Mouse (Mus musculus) gonadal fat pad, adult 2 months (tissue): ENCODE data around the gene Olfr896-ps1. TPM values are rescaled to one million over a fixed set of nuclear protein-coding genes. Genes with fewer than 3 reads are reported as not detected.

Experiments
- DNase-seq: peaks from one replicate; pipeline ENCODE4 v3.0.0-alpha.2; 2012; ENCODE audit warnings: low read depth
- polyA plus RNA-seq: library from polyadenylated mRNA; depleted of rRNA; stranded (reverse); fragments of >200 nt; gene quantifications from 2 replicates; pipeline ENCODE4 v1.2.3, GENCODE M21; 2012; rRNA removed

The Olfr896-ps1 gene
- not detected in 2 replicates for polyA plus RNA-seq

- DNase-seq, result no peak
Measured at GRCm38 (mm10) chr9:38290807-38291206, at the start of gene Olfr896-ps1. Gene Olfr896-ps1, plus strand, starts transcription at chr9:38291107.

DNA sequence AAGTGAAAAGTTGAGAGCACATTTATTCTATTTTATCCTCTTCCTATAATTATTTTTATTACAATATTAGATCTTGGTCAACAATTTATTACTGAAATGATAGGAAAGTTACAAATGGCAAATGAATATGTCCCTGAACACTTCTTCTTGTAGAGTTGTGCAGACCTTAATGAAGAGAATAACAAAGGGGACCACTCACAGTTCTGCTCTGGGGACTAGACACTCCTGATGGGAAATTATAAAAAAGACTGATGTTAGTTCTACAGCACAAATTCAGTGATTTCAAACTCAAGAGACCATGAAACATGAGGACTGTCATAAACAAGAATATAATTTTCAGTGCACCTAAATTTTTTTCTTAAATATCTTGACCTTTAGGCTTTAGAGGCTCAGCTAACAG is 38.4 kb upstream of the Olfr896-ps1 start, which contains the start of gene Olfr143:
TSS of gene Olfr143 (plus strand) at position 301 of the 400 bp plus-strand sequence.
- DNase-seq, result no peak

GRCm38 (mm10) chr9:38267551-38267950 is 23.4 kb upstream of the Olfr896-ps1 start, which contains the start of gene Olfr895:
Gene Olfr895, plus strand, starts transcription at chr9:38267851.
- no peak for DNase-seq

- DNase-seq, result no peak
Measured at GRCm38 (mm10) chr9:38328760-38329159, 37.9 kb downstream of the Olfr896-ps1 start, which contains the start of gene Olfr25. Gene Olfr25, plus strand, starts transcription at chr9:38329060.

Other genes starting within 250 kb of the Olfr896-ps1 start
- not detected in 2 replicates for gene Olfr884, start 244.6 kb upstream of the Olfr896-ps1 start, polyA plus RNA-seq
- gene Olfr885, start 229.8 kb upstream of the Olfr896-ps1 start, polyA plus RNA-seq, result not detected in 2 replicates
- not detected in 2 replicates for gene Olfr887, start 207.0 kb upstream of the Olfr896-ps1 start, polyA plus RNA-seq
- not detected in 2 replicates for gene Olfr888, start 183.0 kb upstream of the Olfr896-ps1 start, polyA plus RNA-seq
- not detected in 2 replicates for gene Olfr889, start 175.9 kb upstream of the Olfr896-ps1 start, polyA plus RNA-seq
- gene Olfr890, start 148.6 kb upstream of the Olfr896-ps1 start, polyA plus RNA-seq, result not detected in 2 replicates
- gene Olfr891, start 110.3 kb upstream of the Olfr896-ps1 start, polyA plus RNA-seq, result not detected in 2 replicates
- not detected in 2 replicates for gene Olfr893, start 82.7 kb upstream of the Olfr896-ps1 start, polyA plus RNA-seq
- not detected in 2 replicates for gene Olfr894, start 73.1 kb upstream of the Olfr896-ps1 start, polyA plus RNA-seq
- not detected in 2 replicates for gene Olfr143, start 38.3 kb upstream of the Olfr896-ps1 start, polyA plus RNA-seq
- gene Olfr895, start 23.3 kb upstream of the Olfr896-ps1 start, polyA plus RNA-seq, result not detected in 2 replicates
- not detected in 2 replicates for gene Olfr25, start 38.0 kb downstream of the Olfr896-ps1 start, polyA plus RNA-seq
- gene Olfr898, start 57.3 kb downstream of the Olfr896-ps1 start, polyA plus RNA-seq, result not detected in 2 replicates
- not detected in 2 replicates for gene Olfr250, start 75.8 kb downstream of the Olfr896-ps1 start, polyA plus RNA-seq
- gene Olfr251, start 86.0 kb downstream of the Olfr896-ps1 start, polyA plus RNA-seq, result not detected in 2 replicates
- not detected in 2 replicates for gene Olfr147, start 110.6 kb downstream of the Olfr896-ps1 start, polyA plus RNA-seq
- not detected in 2 replicates for gene Olfr901, start 138.3 kb downstream of the Olfr896-ps1 start, polyA plus RNA-seq
- not detected in 2 replicates for gene Olfr902, start 156.5 kb downstream of the Olfr896-ps1 start, polyA plus RNA-seq
- not detected in 2 replicates for gene Olfr904, start 172.0 kb downstream of the Olfr896-ps1 start, polyA plus RNA-seq
- not detected in 2 replicates for gene Olfr905, start 180.0 kb downstream of the Olfr896-ps1 start, polyA plus RNA-seq
- gene Olfr906, start 196.0 kb downstream of the Olfr896-ps1 start, polyA plus RNA-seq, result not detected in 2 replicates
- gene Olfr907, start 204.7 kb downstream of the Olfr896-ps1 start, polyA plus RNA-seq, result not detected in 2 replicates
- gene Olfr911-ps1, start 230.5 kb downstream of the Olfr896-ps1 start, polyA plus RNA-seq, result not detected in 2 replicates
- gene Olfr910, start 246.7 kb downstream of the Olfr896-ps1 start, polyA plus RNA-seq, result not detected in 2 replicates